Mouse (Mus musculus) hindbrain, embryonic 11.5 days (tissue): ENCODE results near the gene Ncbp3. TPM values are rescaled to one million over a fixed set of nuclear protein-coding genes. Genes with fewer than 3 reads are reported as not detected.
"Not testable (repeated sequence)": the region's sequence is repeated elsewhere in the genome, so short reads cannot be mapped to it uniquely, and the experiment has no call there.

Experiments used
- ATAC-seq: fragments of 200-750 bp; cut with Nextera tagmentation; 2 replicates; pipeline ENCODE4 v1.8.0; 2017; ENCODE audit warnings: mild to moderate bottlenecking, moderate TSS enrichment, moderate library complexity; ENCODE audit not compliant: low FRiP score
- DNase-seq: peaks from one replicate; pipeline ENCODE4 v3.0.0-alpha.2; 2015; ENCODE audit warnings: low spot score
- H3K27ac ChIP-seq: fragments of 300-500 bp; sonication (generic); 2 replicates; pipeline ENCODE4 v1.5.1; 2014; ENCODE audit warnings: mild to moderate bottlenecking, low read depth, low read length
- H3K27me3 ChIP-seq: fragments of 300-500 bp; sonication (generic); 2 replicates; pipeline ENCODE4 v1.6.1; 2014; ENCODE audit warnings: mild to moderate bottlenecking, low read length, moderate library complexity, mixed read lengths; ENCODE audit not compliant: control insufficient read depth, insufficient read depth
- H3K36me3 ChIP-seq: fragments of 300-500 bp; sonication (generic); 2 replicates; pipeline ENCODE4 v1.6.1; 2014; ENCODE audit warnings: mild to moderate bottlenecking, low read length, moderate library complexity, mixed read lengths; ENCODE audit not compliant: control insufficient read depth, insufficient read depth
- H3K4me1 ChIP-seq: fragments of 300-500 bp; sonication (generic); replicated peaks from 2 replicates; pipeline ENCODE4 v1.6.1; 2014; ENCODE audit warnings: low read length, mixed read lengths; ENCODE audit not compliant: control insufficient read depth, insufficient read depth
- H3K4me2 ChIP-seq: fragments of 300-500 bp; sonication (generic); replicated peaks from 2 replicates; pipeline ENCODE4 v1.6.1; 2014; ENCODE audit warnings: mild to moderate bottlenecking, low read depth, low read length
- H3K4me3 ChIP-seq: fragments of 300-500 bp; sonication (generic); 2 replicates; pipeline ENCODE4 v1.5.1; 2014; ENCODE audit warnings: low read depth, low read length
- H3K9ac ChIP-seq: fragments of 300-500 bp; sonication (generic); 2 replicates; pipeline ENCODE4 v1.6.1; 2014; ENCODE audit warnings: low read depth, low read length
- H3K9me3 ChIP-seq: fragments of 300-500 bp; sonication (generic); 2 replicates; pipeline ENCODE4 v1.6.1; 2016; ENCODE audit warnings: low read length; ENCODE audit not compliant: control insufficient read depth
- WGBS: fragments of 180-500 bp; shearing (Covaris S2); extraction: QIAGEN DNeasy Blood & Tissue Kit; methylation state at CpG from one replicate; pipeline ENCODE4 v1.1.7; 2014; 5-methylcytosine and 5-hydroxymethylcytosine counted together
- polyA plus RNA-seq: library from polyadenylated mRNA; unstranded; fragments of >200 nt; fragmentation: Nextera tagmentation; extraction: Ambion mirVana; gene quantifications from 2 replicates; pipeline ENCODE4 v1.2.1, GENCODE M21; 2014

The Ncbp3 gene
- polyA plus RNA-seq, 1 experiment from 2014 or later = 12.5 TPM

DNA sequence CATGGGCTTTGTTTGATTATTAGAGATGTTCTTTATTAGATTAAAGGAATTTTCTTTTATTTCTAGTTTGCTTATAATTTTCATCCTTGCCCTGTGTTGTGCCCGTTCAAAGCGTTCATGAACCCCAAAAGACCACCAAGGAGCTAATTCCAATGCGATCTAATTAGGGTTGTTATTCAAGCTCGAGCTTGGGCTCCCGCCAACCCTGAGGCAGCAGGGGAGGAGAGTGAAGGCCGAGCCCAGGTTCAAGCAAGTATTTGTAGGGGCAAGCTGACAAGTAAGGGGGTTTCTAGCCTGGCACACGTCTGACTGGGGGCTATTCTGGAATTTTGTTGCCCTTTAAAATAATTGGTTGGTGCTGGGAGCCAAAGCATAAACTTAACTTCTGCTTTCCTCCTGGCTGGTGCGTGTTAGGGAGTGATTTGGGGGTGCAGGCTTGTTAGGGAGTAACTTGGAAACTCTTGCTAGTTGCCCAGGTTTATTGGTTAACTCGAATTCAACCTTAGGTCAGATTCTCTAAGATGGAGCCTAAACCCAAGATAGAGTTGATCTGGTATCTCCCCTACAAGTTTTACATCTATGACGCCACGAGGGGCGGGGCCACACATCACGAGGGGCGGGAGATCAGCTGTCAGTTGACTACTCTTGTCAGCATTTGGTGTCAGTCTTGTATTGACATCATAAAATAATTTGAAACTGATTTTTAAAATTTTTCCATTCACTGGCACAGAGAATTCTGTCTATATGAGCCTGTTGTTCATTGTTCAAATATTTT is 52.6 kb downstream of the Ncbp3 start:
- H3K27ac ChIP-seq = no peak overlapping the region
- DNase-seq (no peak), ATAC-seq (no peak)
- no peaks in the 10 kb centered on the region for H3K27me3 ChIP-seq
- no peak overlapping the region for H3K4me2 ChIP-seq
- no peaks in the 10 kb centered on the region for H3K4me1 ChIP-seq
- no peaks in the 10 kb centered on the region for H3K9me3 ChIP-seq
- no peak overlapping the region for H3K4me3 ChIP-seq
- no peak overlapping the region for H3K9ac ChIP-seq
- WGBS = 84% methylated on average over 14 of the region's 14 CpGs
- no peaks in the 10 kb centered on the region for H3K36me3 ChIP-seq

DNA sequence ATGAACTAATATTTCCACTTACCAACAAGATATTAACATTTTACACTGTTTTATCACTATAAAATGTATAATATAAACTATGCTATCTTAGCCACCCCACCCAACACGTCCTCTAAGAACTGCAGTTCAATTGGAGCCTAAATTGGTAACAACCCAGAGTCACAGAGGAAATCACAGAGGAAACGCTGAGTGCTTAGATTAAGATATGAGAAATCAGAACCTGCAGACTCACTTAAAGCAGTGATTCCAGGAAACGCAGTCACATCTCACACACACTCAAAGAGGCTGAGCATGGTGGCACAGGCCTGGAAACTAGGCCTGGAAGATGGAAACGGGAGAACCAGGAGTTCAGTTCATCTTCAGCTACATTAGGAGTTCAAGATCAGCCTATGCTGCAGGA is 53.7 kb downstream of the Ncbp3 start:
- no peaks in the 10 kb centered on the region for H3K27me3 ChIP-seq
- no peak overlapping the region for H3K4me2 ChIP-seq
- H3K9ac ChIP-seq = no peak overlapping the region
- no peak overlapping the region for H3K4me3 ChIP-seq
- ATAC-seq (no peak), DNase-seq (no peak)
- no peak overlapping the region for H3K27ac ChIP-seq
- WGBS = 87% methylated on average over 4 of the region's 4 CpGs
- no peaks in the 10 kb centered on the region for H3K9me3 ChIP-seq
- H3K4me1 ChIP-seq = no peaks in the 10 kb centered on the region
- H3K36me3 ChIP-seq = no peaks in the 10 kb centered on the region

- DNase-seq (no peak), ATAC-seq (no peak)
- no peaks in the 10 kb centered on the region for H3K4me1 ChIP-seq
- H3K4me2 ChIP-seq = no peak overlapping the region
- H3K9me3 ChIP-seq = no peaks in the 10 kb centered on the region
- no peak overlapping the region for H3K27ac ChIP-seq
- WGBS = 77% methylated on average over 2 of the region's 3 CpGs
- no peak overlapping the region for H3K4me3 ChIP-seq
- H3K9ac ChIP-seq = no peak overlapping the region
- H3K27me3 ChIP-seq = no peaks in the 10 kb centered on the region
- no peaks in the 10 kb centered on the region for H3K36me3 ChIP-seq
These were observed 57.7 kb downstream of the Ncbp3 start for GRCm38 (mm10) chr11:73105246-73105645.

GRCm38 (mm10) chr11:73107358-73107757 is 59.8 kb downstream of the Ncbp3 start:
- WGBS = 43% methylated on average over 3 of the region's 3 CpGs
- H3K27me3 ChIP-seq, H3K27ac ChIP-seq, H3K4me3 ChIP-seq, H3K9me3 ChIP-seq, DNase-seq, ATAC-seq, H3K4me2 ChIP-seq, H3K9ac ChIP-seq, H3K4me1 ChIP-seq, H3K36me3 ChIP-seq: not testable (repeated sequence)

DNA sequence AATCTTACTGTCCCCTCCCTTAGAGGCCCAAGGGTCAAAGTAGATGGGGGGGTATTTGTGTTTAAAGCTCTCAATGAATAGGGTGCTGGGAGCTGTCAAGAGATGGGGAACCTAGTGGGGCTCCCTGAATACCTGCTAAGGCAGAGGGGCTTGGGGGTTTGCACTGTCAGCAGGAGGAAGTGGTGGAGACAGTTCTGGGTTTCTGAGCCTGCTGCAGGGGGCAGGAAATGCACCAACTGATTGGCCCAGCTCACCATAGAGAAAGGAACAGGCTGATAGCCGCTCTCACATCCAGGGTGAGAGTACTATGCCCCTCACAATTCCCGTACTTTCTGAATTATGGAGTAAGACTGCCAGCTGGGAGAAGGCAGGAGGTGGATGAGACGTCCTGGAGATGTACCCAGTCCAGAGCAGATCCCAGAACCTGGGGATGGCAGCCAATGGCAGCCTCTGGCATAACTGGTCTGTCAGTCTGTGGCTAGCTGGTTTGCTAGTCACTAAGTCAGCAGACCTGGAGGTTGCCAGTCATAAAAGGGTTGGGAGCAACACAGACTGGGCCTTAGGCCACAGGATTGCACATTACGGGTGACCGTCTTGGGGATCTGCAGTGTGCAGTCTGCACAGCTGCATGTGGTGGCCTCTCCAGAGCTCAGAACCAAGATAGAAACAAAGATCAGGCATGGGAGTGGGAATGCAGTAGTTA is 60.8 kb downstream of the Ncbp3 start:
- H3K9ac ChIP-seq = no peak overlapping the region
- H3K4me2 ChIP-seq = no peak overlapping the region
- DNase-seq = no peak
- H3K27me3 ChIP-seq = no peaks in the 10 kb centered on the region
- H3K4me3 ChIP-seq = no peak overlapping the region
- no peak overlapping the region for H3K27ac ChIP-seq
- no peaks in the 10 kb centered on the region for H3K4me1 ChIP-seq
- WGBS = 69% methylated on average over 5 of the region's 5 CpGs
- H3K9me3 ChIP-seq = no peaks in the 10 kb centered on the region
- ATAC-seq = no peak
- H3K36me3 ChIP-seq = no peaks in the 10 kb centered on the region

DNA sequence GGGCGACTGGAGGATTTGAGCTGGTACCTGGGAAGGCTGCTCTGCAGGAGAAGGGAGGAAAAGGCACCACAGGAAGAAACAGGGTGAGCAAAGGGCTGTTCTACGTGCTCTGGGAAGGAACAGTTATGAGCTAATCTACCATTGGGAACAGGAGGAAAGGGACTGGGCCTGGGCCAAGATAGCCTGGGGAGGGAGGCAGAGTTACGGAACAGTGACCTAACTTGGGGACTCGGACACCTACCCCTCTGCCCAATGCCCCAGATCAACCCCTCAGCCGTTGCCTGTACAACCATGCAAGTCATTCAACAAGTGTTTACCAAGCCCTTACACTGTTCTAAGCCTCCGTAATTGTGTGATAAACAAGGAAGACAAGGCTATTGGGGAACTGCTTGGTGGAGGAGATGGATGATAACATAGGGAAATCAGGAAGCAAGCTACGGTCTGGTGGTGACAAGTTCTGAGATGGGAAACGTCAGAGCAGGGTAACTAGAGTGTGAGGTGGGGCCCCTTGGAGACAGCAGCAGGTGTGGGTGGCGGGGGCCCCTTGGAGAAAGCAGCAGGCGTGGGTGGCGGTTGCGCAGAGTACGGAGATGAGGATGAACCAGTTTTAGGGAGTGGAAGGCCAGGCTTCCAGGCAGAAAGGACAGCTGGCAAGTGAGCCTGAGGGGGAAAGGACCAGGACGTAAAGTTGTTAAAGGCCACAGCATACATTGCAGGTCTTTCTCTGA is 61.5 kb downstream of the Ncbp3 start:
- 83% methylated on average over 14 of the region's 14 CpGs for WGBS
- ATAC-seq = no peak
- H3K9ac ChIP-seq = no peak overlapping the region
- H3K27me3 ChIP-seq = no peaks in the 10 kb centered on the region
- no peak overlapping the region for H3K27ac ChIP-seq
- DNase-seq = no peak
- H3K4me3 ChIP-seq = no peak overlapping the region
- no peaks in the 10 kb centered on the region for H3K36me3 ChIP-seq
- no peaks in the 10 kb centered on the region for H3K4me1 ChIP-seq
- H3K9me3 ChIP-seq = no peaks in the 10 kb centered on the region
- no peak overlapping the region for H3K4me2 ChIP-seq

DNA sequence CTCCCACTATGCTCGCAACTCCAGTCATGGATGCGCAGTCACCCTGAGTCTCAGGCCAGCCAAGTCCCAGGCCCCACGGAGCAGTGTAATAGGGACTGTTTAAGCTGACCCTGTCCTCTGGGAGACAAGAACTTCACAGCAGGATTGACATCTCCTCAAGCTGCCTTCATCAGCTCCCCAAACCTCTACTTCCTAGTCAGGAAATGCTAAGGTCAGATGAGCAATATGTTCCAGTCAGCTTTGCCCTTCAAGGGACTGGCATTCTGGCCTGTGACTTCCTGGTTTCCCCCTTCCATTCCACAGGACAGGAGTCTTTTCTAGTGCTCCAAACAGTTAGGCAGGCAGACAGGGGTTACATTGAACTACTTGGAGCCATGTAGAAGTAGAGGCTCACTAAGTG is 62.4 kb downstream of the Ncbp3 start:
- H3K36me3 ChIP-seq = no peaks in the 10 kb centered on the region
- H3K4me2 ChIP-seq = no peak overlapping the region
- ATAC-seq = no peak
- H3K27me3 ChIP-seq = no peaks in the 10 kb centered on the region
- H3K27ac ChIP-seq = no peak overlapping the region
- no peak overlapping the region for H3K9ac ChIP-seq
- no peaks in the 10 kb centered on the region for H3K4me1 ChIP-seq
- H3K9me3 ChIP-seq = no peaks in the 10 kb centered on the region
- WGBS = 77% methylated on average over 3 of the region's 3 CpGs
- DNase-seq = no peak
- no peak overlapping the region for H3K4me3 ChIP-seq

DNA sequence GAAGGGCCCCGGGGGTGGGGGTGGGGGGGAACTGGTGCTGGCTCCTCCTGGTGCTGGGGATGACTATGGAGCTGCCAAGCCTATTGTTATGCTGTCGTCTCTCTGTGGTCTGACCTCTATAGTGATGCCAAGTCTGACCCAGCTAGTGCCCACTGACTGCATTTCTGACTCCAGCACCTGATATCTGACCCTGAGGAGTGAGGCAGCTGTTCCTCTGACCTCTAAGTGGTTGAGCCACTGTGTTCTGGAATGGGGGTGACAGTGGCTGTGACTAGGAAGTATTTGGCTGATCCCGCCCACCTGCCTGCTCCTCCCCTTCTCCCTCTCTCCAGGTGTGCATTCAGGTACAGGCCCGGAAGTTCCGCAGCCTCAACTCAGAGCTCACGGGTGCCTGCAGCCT is 63.8 kb downstream of the Ncbp3 start:
- no peak for ATAC-seq
- WGBS = 68% methylated on average over 6 of the region's 6 CpGs

More for the DNA sequence above, 63.8 kb downstream of the Ncbp3 start:
- no peaks in the 10 kb centered on the region for H3K4me1 ChIP-seq
- H3K27ac ChIP-seq = no peak overlapping the region
- H3K27me3 ChIP-seq = no peaks in the 10 kb centered on the region
- no peak for DNase-seq
- H3K9me3 ChIP-seq = no peaks in the 10 kb centered on the region
- no peaks in the 10 kb centered on the region for H3K36me3 ChIP-seq
- H3K9ac ChIP-seq = no peak overlapping the region
- no peak overlapping the region for H3K4me3 ChIP-seq
- no peak overlapping the region for H3K4me2 ChIP-seq
